Mouse (Mus musculus) midbrain, embryonic 14.5 days (tissue): ENCODE results near the gene Leo1. TPM values are rescaled to one million over a fixed set of nuclear protein-coding genes. Genes with fewer than 3 reads are reported as not detected.

ENCODE experiments used
- ATAC-seq: fragments of 200-750 bp; cut with Nextera tagmentation; 2 replicates; pipeline ENCODE4 v1.8.0; 2017; ENCODE audit warnings: moderate number of reproducible peaks, moderate library complexity; ENCODE audit not compliant: low FRiP score, low TSS enrichment
- DNase-seq: peaks from one replicate; pipeline ENCODE4 v3.0.0-alpha.2; 2015
- H3K27ac ChIP-seq: fragments of 300-500 bp; sonication (generic); replicated peaks from 2 replicates; pipeline ENCODE4 v1.5.1; 2014; ENCODE audit warnings: mild to moderate bottlenecking, low read depth, low read length, moderate library complexity
- H3K27me3 ChIP-seq: fragments of 300-500 bp; sonication (generic); 2 replicates; pipeline ENCODE4 v1.6.1; 2014; ENCODE audit warnings: low read length, control low read depth, mixed read lengths; ENCODE audit not compliant: control insufficient read depth, insufficient read depth
- H3K36me3 ChIP-seq: fragments of 300-500 bp; sonication (generic); 2 replicates; pipeline ENCODE4 v1.6.1; 2014; ENCODE audit warnings: low read length, control low read depth; ENCODE audit not compliant: control insufficient read depth, insufficient read depth
- H3K4me1 ChIP-seq: fragments of 300-500 bp; sonication (generic); 2 replicates; pipeline ENCODE4 v1.6.1; 2014; ENCODE audit warnings: mild to moderate bottlenecking, antibody characterized with exemption, low read length, control low read depth; ENCODE audit not compliant: control insufficient read depth, insufficient read depth
- H3K4me2 ChIP-seq: fragments of 300-500 bp; sonication (generic); 2 replicates; pipeline ENCODE4 v1.6.1; 2014; ENCODE audit warnings: mild to moderate bottlenecking, low read length, moderate library complexity
- H3K4me3 ChIP-seq: fragments of 300-500 bp; sonication (generic); replicated peaks from 2 replicates; pipeline ENCODE4 v1.5.1; 2014; ENCODE audit warnings: low read depth, low read length
- H3K9ac ChIP-seq: fragments of 300-500 bp; sonication (generic); replicated peaks from 2 replicates; pipeline ENCODE4 v1.6.1; 2014; ENCODE audit warnings: mild to moderate bottlenecking, low read length, moderate library complexity
- H3K9me3 ChIP-seq: fragments of 300-500 bp; sonication (generic); 2 replicates; pipeline ENCODE4 v1.6.1; 2016; ENCODE audit warnings: low read length, control low read depth, mixed read lengths; ENCODE audit not compliant: control insufficient read depth
- WGBS: fragments of 180-500 bp; shearing (Covaris S2); extraction: QIAGEN DNeasy Blood & Tissue Kit; methylation state at CpG from one replicate; pipeline ENCODE4 v1.1.7; 2014; 5-methylcytosine and 5-hydroxymethylcytosine counted together
- polyA plus RNA-seq: library from polyadenylated mRNA; unstranded; fragments of >200 nt; fragmentation: Nextera tagmentation; extraction: Ambion mirVana; gene quantifications from 2 replicates; pipeline ENCODE4 v1.2.1, GENCODE M21; 2014

Leo1 gene
- 39.8 and 41.5 TPM in 2 replicates for polyA plus RNA-seq

GRCm38 (mm10) chr9:75440796-75441666 is at the start of gene Leo1:
Gene Leo1 (plus strand): TSS chr9:75441524.
- peaks cover 11% of the 10 kb centered on the region for H3K4me1 ChIP-seq
- H3K36me3 ChIP-seq: peaks cover 18% of the 10 kb centered on the region
- H3K9ac ChIP-seq: peak within 1 kb of the TSS; percentile 89
- DNase-seq (peak; percentile 95), ATAC-seq (peak; percentile 91)
- no peaks in the 10 kb centered on the region for H3K9me3 ChIP-seq
- H3K27ac ChIP-seq: peak within 1 kb of the TSS; percentile 85
- H3K4me3 ChIP-seq: peak within 1 kb of the TSS; percentile 76
- 1% methylated on average over 45 of the region's 45 CpGs for WGBS
- H3K27me3 ChIP-seq: no peaks in the 10 kb centered on the region
- H3K4me2 ChIP-seq: peak within 1 kb of the TSS; percentile 68

- WGBS: 85% methylated on average over 12 of the region's 12 CpGs
- Histone ChIP-seq H3K4me1 (no peaks in the 10 kb centered on the region), H3K4me3 (no peak overlapping the region), H3K27me3 (no peaks in the 10 kb centered on the region), H3K9ac (no peak overlapping the region), H3K9me3 (no peaks in the 10 kb centered on the region), H3K36me3 (peaks cover 88% of the 10 kb centered on the region), H3K4me2 (no peak overlapping the region), H3K27ac (no peak overlapping the region)
- no peak for DNase-seq
- no peak for ATAC-seq
These were observed 48.1 kb upstream of the Leo1 start for GRCm38 (mm10) chr9:75393251-75393650.

- no peak overlapping the region for H3K4me3 ChIP-seq
- WGBS: 95% methylated on average over 6 of the region's 6 CpGs
- no peaks in the 10 kb centered on the region for H3K4me1 ChIP-seq
- no peak overlapping the region for H3K27ac ChIP-seq
- ATAC-seq (no peak), DNase-seq (no peak)
- H3K27me3 ChIP-seq: no peaks in the 10 kb centered on the region
- no peak overlapping the region for H3K9ac ChIP-seq
- H3K4me2 ChIP-seq: no peak overlapping the region
- peaks cover 63% of the 10 kb centered on the region for H3K36me3 ChIP-seq
- H3K9me3 ChIP-seq: no peaks in the 10 kb centered on the region
These were observed 45.4 kb upstream of the Leo1 start for GRCm38 (mm10) chr9:75395971-75396370.

GRCm38 (mm10) chr9:75399069-75399468 is 42.3 kb upstream of the Leo1 start:
- 0 out of 2 replicates have a peak, but pooled peaks cover 5% of the 10 kb centered on the region for H3K4me1 ChIP-seq
- ATAC-seq (no peak), DNase-seq (no peak)
- H3K4me2 ChIP-seq: no peak overlapping the region
- no peak overlapping the region for H3K27ac ChIP-seq
- 93% methylated on average over 4 of the region's 4 CpGs for WGBS
- H3K27me3 ChIP-seq: no peaks in the 10 kb centered on the region
- peaks cover 35% of the 10 kb centered on the region for H3K36me3 ChIP-seq
- H3K9me3 ChIP-seq: no peaks in the 10 kb centered on the region
- no peak overlapping the region for H3K9ac ChIP-seq
- no peak overlapping the region for H3K4me3 ChIP-seq

- Histone ChIP-seq H3K4me1 (0 out of 2 replicates have a peak, but pooled peaks cover 9% of the 10 kb centered on the region), H3K9me3 (no peaks in the 10 kb centered on the region), H3K9ac (no peak overlapping the region), H3K36me3 (peaks cover 25% of the 10 kb centered on the region), H3K27me3 (no peaks in the 10 kb centered on the region), H3K4me3 (no peak overlapping the region), H3K27ac (no peak overlapping the region), H3K4me2 (no peak overlapping the region)
- DNase-seq: no peak
- 69% methylated on average over 5 of the region's 5 CpGs for WGBS
- ATAC-seq: no peak
These were observed 40.7 kb upstream of the Leo1 start for GRCm38 (mm10) chr9:75400639-75401038.

GRCm38 (mm10) chr9:75401593-75402504 is 39.5 kb upstream of the Leo1 start:
- 85% methylated on average over 20 of the region's 20 CpGs for WGBS
- Histone ChIP-seq H3K27ac (no peak overlapping the region), H3K9ac (no peak overlapping the region), H3K9me3 (no peaks in the 10 kb centered on the region), H3K4me1 (peaks cover 10% of the 10 kb centered on the region; the same call in 1 of the 2 replicates), H3K27me3 (no peaks in the 10 kb centered on the region), H3K4me3 (no peak overlapping the region), H3K36me3 (peaks cover 13% of the 10 kb centered on the region), H3K4me2 (no peak overlapping the region)
- no peak for DNase-seq
- ATAC-seq: no peak

GRCm38 (mm10) chr9:75403520-75403919 is 37.8 kb upstream of the Leo1 start:
- DNase-seq: no peak
- H3K4me1 ChIP-seq: peaks cover 26% of the 10 kb centered on the region
- WGBS: 84% methylated on average over 3 of the region's 3 CpGs
- no peak overlapping the region for H3K27ac ChIP-seq
- no peak overlapping the region for H3K4me3 ChIP-seq
- ATAC-seq: no peak
- H3K27me3 ChIP-seq: no peaks in the 10 kb centered on the region
- H3K9me3 ChIP-seq: no peaks in the 10 kb centered on the region
- H3K9ac ChIP-seq: no peak overlapping the region
- no peak overlapping the region for H3K4me2 ChIP-seq
- no peaks in the 10 kb centered on the region for H3K36me3 ChIP-seq

GRCm38 (mm10) chr9:75406121-75406520 is 35.2 kb upstream of the Leo1 start:
- no peak overlapping the region for H3K27ac ChIP-seq
- no peak overlapping the region for H3K4me3 ChIP-seq
- H3K27me3 ChIP-seq: no peaks in the 10 kb centered on the region
- H3K4me2 ChIP-seq: no peak overlapping the region
- DNase-seq (no peak), ATAC-seq (no peak)
- H3K9me3 ChIP-seq: no peaks in the 10 kb centered on the region
- H3K4me1 ChIP-seq: peaks cover 32% of the 10 kb centered on the region
- no peak overlapping the region for H3K9ac ChIP-seq
- no peaks in the 10 kb centered on the region for H3K36me3 ChIP-seq
- 96% methylated on average over 2 of the region's 2 CpGs for WGBS
